Mouse (Mus musculus): ENCODE data around the gene Git2.

The Git2 gene

GRCm38 (mm10) chr5:114720784-114721183 is 54.5 kb downstream of the Git2 start:
- DNase-seq (ENCODE audit: low read depth), result no peak

GRCm38 (mm10) chr5:114719928-114720270 is 55.4 kb downstream of the Git2 start:
- no peak for DNase-seq (ENCODE audit: low read depth)

- no peak for DNase-seq (ENCODE audit: low read depth)
Measured at GRCm38 (mm10) chr5:114719003-114719927, 56.1 kb downstream of the Git2 start.

GRCm38 (mm10) chr5:114718483-114718882 is 56.8 kb downstream of the Git2 start:
- DNase-seq (ENCODE audit: low read depth), result no peak

GRCm38 (mm10) chr5:114717937-114718336 is 57.4 kb downstream of the Git2 start:
- DNase-seq (ENCODE audit: low read depth), result no peak

GRCm38 (mm10) chr5:114717292-114717691 is 58.0 kb downstream of the Git2 start:
- DNase-seq (ENCODE audit: low read depth), result no peak

GRCm38 (mm10) chr5:114714551-114714950 is 60.8 kb downstream of the Git2 start:
- DNase-seq (ENCODE audit: low read depth), result no peak

- DNase-seq (ENCODE audit: low read depth), result no peak
Measured at GRCm38 (mm10) chr5:114709357-114709756, 66.0 kb downstream of the Git2 start.

GRCm38 (mm10) chr5:114708491-114708890 is 66.8 kb downstream of the Git2 start:
- no peak for DNase-seq (ENCODE audit: low read depth)

- peak; percentile 95 for DNase-seq (ENCODE audit: low read depth)
Measured at GRCm38 (mm10) chr5:114707265-114708068, 67.8 kb downstream of the Git2 start, which contains the start of gene Tchp. Gene Tchp, plus strand, starts transcription at chr5:114707760.

- DNase-seq (ENCODE audit: low read depth), result peak; percentile 70
Measured at GRCm38 (mm10) chr5:114702403-114703392, 72.6 kb downstream of the Git2 start.

- DNase-seq (ENCODE audit: low read depth), result no peak
Measured at GRCm38 (mm10) chr5:114699015-114699414, 76.3 kb downstream of the Git2 start.

GRCm38 (mm10) chr5:114698044-114698746 is 77.1 kb downstream of the Git2 start:
- DNase-seq (ENCODE audit: low read depth), result no peak

GRCm38 (mm10) chr5:114696939-114697338 is 78.4 kb downstream of the Git2 start:
- no peak for DNase-seq (ENCODE audit: low read depth)

- DNase-seq (ENCODE audit: low read depth), result peak; percentile 72
Measured at GRCm38 (mm10) chr5:114695775-114696174, 79.5 kb downstream of the Git2 start.

GRCm38 (mm10) chr5:114690633-114691567 is 84.4 kb downstream of the Git2 start, which contains the start of gene Gltp:
Gene Gltp, minus strand, starts transcription at chr5:114690984.
- peak; percentile 86 for DNase-seq (ENCODE audit: low read depth)

- peak; percentile 39 for DNase-seq (ENCODE audit: low read depth)
Measured at GRCm38 (mm10) chr5:114689700-114690366, 85.5 kb downstream of the Git2 start.

GRCm38 (mm10) chr5:114688703-114689102 is 86.6 kb downstream of the Git2 start:
- no peak for DNase-seq (ENCODE audit: low read depth)

GRCm38 (mm10) chr5:114687901-114688300 is 87.4 kb downstream of the Git2 start:
- peak; percentile 39 for DNase-seq (ENCODE audit: low read depth)

Data from 416B (cell line).